Mouse (Mus musculus) heart, embryonic 12.5 days (tissue): ENCODE data around the gene Dnmt3b. TPM values are rescaled to one million over a fixed set of nuclear protein-coding genes. Genes with fewer than 3 reads are reported as not detected.

Experiments used
- ATAC-seq: fragments of 200-750 bp; cut with Nextera tagmentation; 2 replicates; pipeline ENCODE4 v1.8.0; 2017; ENCODE audit warnings: moderate TSS enrichment, moderate library complexity; ENCODE audit not compliant: insufficient number of reproducible peaks, low FRiP score
- H3K27ac ChIP-seq: fragments of 300-500 bp; sonication (generic); 2 replicates; pipeline ENCODE4 v1.5.1; 2016; ENCODE audit warnings: mild to moderate bottlenecking, moderate library complexity; ENCODE audit not compliant: poor library complexity, severe bottlenecking
- H3K27me3 ChIP-seq: fragments of 300-500 bp; sonication (generic); replicated peaks from 2 replicates; pipeline ENCODE4 v1.6.1; 2016; ENCODE audit warnings: mild to moderate bottlenecking, moderate library complexity
- H3K36me3 ChIP-seq: fragments of 300-500 bp; sonication (generic); 2 replicates; pipeline ENCODE4 v1.6.1; 2016; ENCODE audit warnings: mild to moderate bottlenecking, moderate library complexity
- H3K4me1 ChIP-seq: fragments of 300-500 bp; sonication (generic); replicated peaks from 2 replicates; pipeline ENCODE4 v1.6.1; 2016; ENCODE audit warnings: mild to moderate bottlenecking
- H3K4me2 ChIP-seq: fragments of 300-500 bp; sonication (generic); 2 replicates; pipeline ENCODE4 v1.6.1; 2016; ENCODE audit warnings: mild to moderate bottlenecking, moderate library complexity
- H3K4me3 ChIP-seq: fragments of 300-500 bp; sonication (generic); 2 replicates; pipeline ENCODE4 v1.5.1; 2016; ENCODE audit warnings: mild to moderate bottlenecking
- H3K9ac ChIP-seq: fragments of 300-500 bp; sonication (generic); 2 replicates; pipeline ENCODE4 v1.6.1; 2016; ENCODE audit warnings: mild to moderate bottlenecking, moderate library complexity
- H3K9me3 ChIP-seq: fragments of 300-500 bp; sonication (generic); replicated peaks from 2 replicates; pipeline ENCODE4 v1.6.1; 2016; ENCODE audit warnings: mild to moderate bottlenecking, moderate library complexity
- WGBS: fragments of 180-500 bp; shearing (Covaris S2); methylation state at CpG from one replicate; pipeline ENCODE4 v1.1.7; 2016; 5-methylcytosine and 5-hydroxymethylcytosine counted together
- polyA plus RNA-seq: library from polyadenylated mRNA; unstranded; fragments of >200 nt; fragmentation: Nextera tagmentation; extraction: Ambion mirVana; gene quantifications from 2 replicates; pipeline ENCODE4 v1.2.1, GENCODE M21; 2016

Gene Dnmt3b
- 5.9 and 6.9 TPM in 2 replicates for polyA plus RNA-seq

DNA sequence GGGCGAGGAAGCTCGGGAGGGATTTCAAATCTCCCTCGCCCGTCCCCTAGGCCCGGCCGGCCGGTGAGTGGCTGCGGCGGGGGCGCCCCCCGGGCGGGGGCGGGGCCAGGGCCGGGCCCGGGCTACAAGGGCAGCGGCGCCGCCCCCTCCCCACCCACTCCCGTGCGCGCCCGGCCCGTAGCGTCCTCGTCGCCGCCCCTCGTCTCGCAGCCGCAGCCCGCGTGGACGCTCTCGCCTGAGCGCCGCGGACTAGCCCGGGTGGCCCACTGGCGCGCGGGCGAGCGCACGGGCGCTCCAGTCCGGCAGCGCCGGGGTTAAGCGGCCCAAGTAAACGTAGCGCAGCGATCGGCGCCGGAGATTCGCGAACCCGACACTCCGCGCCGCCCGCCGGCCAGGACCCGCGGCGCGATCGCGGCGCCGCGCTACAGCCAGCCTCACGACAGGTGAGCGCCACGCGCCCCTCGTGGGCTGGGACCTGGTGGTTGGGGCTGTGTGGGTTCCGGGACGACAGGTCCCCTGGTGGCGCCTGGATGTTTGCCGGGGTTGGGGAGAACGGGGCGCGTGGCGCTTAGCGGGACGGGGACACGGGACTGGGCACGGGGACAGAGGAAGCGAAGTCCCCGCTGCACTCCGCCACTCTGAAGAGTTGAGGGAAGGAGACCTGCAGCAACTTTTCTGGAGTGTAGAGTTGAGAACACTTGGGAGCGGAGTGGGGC is at the start of gene Dnmt3b:
Gene Dnmt3b, plus strand, starts transcription at position 153 of the 716 bp plus-strand sequence.
- under 1% methylated on average over 88 of the region's 93 CpGs for WGBS
- H3K9me3 ChIP-seq = no peaks in the 10 kb centered on the region
- H3K27me3 ChIP-seq = 0 out of 2 replicates have a peak, but pooled peaks cover 4% of the 10 kb centered on the region
- H3K4me2 ChIP-seq = peak within 1 kb of the TSS; percentile 93
- peaks cover 26% of the 10 kb centered on the region for H3K4me1 ChIP-seq
- peak; percentile 79 for ATAC-seq
- no peaks in the 10 kb centered on the region for H3K36me3 ChIP-seq
- H3K9ac ChIP-seq = peak within 1 kb of the TSS; percentile 85
- H3K27ac ChIP-seq = no peak within 1 kb of the TSS
- peak within 1 kb of the TSS; percentile 81 for H3K4me3 ChIP-seq

DNA sequence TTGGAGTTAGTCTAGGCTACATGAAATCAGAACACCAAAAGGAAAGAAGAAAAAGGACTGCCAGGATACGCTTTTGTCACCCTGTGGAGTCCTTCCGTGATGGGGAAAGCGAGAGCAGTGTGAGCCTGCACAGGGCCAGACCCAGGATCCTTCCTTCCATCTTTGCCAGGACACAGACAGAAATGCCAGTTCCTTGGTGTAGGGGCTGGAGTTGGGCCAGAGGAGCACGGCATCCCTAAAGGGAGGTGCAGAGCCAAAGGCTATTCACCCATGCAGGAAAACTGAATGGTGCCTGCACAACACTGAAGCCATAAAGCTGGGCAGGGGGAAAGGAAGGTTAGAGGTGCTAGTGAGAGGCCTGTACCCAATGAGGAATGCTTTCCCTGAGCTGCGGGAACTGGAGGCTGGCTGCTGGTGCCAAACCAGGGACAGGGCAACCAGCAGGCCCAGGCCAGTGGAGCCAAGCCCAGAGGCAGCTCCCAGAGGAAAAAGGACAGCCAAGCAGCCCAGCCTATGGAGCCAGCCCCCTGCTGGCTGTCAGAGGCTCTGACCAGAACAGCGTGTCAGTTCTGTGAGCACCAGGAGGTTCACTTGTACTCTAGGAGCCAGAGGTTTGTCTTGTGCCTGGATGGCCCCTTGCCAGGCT is 49.1 kb upstream of the Dnmt3b start:
- Histone ChIP-seq H3K4me3 (no peak overlapping the region), H3K9ac (no peak overlapping the region), H3K36me3 (no peaks in the 10 kb centered on the region), H3K27ac (no peak overlapping the region), H3K9me3 (no peaks in the 10 kb centered on the region), H3K4me2 (no peak overlapping the region), H3K27me3 (no peaks in the 10 kb centered on the region), H3K4me1 (peaks cover 27% of the 10 kb centered on the region)
- WGBS = 55% methylated on average over 6 of the region's 6 CpGs
- ATAC-seq = peak; percentile 60; the same call in 1 of the 2 replicates

DNA sequence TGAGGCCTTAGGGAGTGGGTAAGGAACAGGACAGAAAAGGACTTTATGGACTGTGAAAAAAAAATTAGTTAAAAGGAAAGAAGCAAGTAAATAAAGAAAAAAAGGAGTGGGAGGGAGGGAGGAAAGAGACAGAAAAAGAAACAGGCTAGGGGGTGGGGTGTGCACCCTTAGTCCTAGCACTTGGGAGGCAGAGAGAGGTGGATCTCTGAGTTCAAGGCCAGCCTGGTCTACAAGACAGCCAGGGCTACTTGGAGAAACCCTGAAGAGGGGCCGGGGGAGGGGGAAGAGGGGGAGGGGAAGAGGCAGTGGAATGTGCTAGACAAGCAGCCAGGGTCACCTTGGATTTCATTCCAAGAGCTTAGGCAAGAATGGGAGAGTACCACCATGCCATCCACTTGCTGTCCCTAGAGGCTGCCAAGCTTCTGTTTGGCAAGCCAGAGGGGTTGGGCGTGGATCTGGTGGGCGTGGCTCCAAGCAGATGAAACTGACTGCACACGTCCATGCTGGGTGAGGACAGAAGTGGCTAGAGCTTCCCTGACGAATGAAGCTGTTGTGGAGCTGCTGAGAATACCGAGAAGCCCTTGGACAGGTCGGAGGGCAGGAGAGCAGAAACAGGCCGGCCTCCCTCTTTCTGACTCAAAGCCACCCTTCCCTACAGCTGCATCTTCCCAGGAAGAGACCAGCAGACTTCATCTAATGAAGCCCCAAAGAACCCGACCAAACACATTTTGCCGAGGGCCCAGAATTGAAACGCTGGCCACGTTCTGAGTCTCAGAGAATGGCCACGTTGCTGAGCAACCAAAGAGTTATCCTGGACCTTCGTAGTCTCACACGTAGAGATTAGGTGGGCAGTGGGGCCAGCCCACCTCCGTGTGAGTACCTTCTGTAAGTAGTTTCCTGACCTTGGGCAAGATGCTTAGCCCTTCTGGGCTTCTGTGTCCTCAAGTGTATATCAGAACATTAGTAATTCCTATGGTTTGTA is 48.3 kb upstream of the Dnmt3b start:
- peak; percentile 16; the same call in 1 of the 2 replicates for ATAC-seq
- no peak overlapping the region for H3K4me3 ChIP-seq
- H3K4me1 ChIP-seq = peaks cover 27% of the 10 kb centered on the region
- H3K9me3 ChIP-seq = no peaks in the 10 kb centered on the region
- WGBS = 55% methylated on average over 16 of the region's 16 CpGs
- no peaks in the 10 kb centered on the region for H3K27me3 ChIP-seq
- no peak overlapping the region for H3K9ac ChIP-seq
- no peaks in the 10 kb centered on the region for H3K36me3 ChIP-seq
- peak overlapping the region; percentile 2; the same call in 1 of the 2 replicates for H3K4me2 ChIP-seq
- H3K27ac ChIP-seq = no peak overlapping the region; the same call in 1 of the 2 replicates

DNA sequence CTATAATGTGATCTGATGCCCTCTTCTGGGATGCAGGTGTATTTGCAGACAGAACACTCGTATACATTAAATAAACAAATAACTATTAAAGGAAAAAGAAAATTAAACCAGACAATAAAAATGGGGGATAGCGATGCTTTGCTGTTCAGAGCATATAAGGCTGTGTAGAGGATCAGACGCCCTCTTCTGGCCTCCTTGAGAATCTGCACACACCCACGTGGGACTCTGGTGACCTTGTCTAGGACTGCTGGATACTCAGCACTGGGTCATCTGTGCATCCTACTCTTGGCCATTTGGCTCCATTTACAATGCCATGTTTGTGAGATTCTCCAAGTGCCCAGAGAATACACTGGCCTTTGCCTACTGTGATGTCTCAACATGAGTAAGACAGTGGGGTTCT is 45.5 kb upstream of the Dnmt3b start:
- Histone ChIP-seq H3K4me2 (no peak overlapping the region), H3K4me1 (peaks cover 34% of the 10 kb centered on the region), H3K9me3 (no peaks in the 10 kb centered on the region), H3K4me3 (no peak overlapping the region), H3K27ac (no peak overlapping the region), H3K9ac (no peak overlapping the region), H3K36me3 (no peaks in the 10 kb centered on the region), H3K27me3 (no peaks in the 10 kb centered on the region)
- ATAC-seq = no peak
- WGBS = 36% methylated on average over 4 of the region's 4 CpGs

DNA sequence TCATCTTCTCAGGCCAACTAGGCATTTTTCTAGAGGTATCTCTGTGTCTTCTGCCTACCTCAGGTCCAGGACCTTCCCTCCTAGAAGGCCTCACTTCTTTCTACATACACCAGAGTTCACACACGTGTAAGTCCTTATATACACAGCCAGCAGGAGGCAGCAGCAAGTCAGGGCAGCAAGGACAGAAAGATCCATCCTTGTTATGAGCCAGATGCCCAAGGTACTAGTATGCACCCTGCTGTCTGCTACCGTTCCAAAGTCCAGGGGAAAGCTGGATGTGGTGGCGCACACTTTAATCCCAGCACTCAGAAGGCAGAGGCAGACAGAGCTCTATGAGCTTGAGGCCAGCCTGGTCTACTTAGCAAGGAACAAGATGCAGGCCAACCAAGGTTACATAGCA is 42.8 kb upstream of the Dnmt3b start:
- no peak overlapping the region for H3K4me3 ChIP-seq
- ATAC-seq = no peak
- H3K9ac ChIP-seq = no peak overlapping the region
- no peaks in the 10 kb centered on the region for H3K36me3 ChIP-seq
- no peak overlapping the region for H3K4me2 ChIP-seq
- no peaks in the 10 kb centered on the region for H3K9me3 ChIP-seq
- no peak overlapping the region for H3K27ac ChIP-seq
- H3K27me3 ChIP-seq = no peaks in the 10 kb centered on the region
- WGBS = 76% methylated on average over 3 of the region's 3 CpGs
- peaks cover 43% of the 10 kb centered on the region for H3K4me1 ChIP-seq

DNA sequence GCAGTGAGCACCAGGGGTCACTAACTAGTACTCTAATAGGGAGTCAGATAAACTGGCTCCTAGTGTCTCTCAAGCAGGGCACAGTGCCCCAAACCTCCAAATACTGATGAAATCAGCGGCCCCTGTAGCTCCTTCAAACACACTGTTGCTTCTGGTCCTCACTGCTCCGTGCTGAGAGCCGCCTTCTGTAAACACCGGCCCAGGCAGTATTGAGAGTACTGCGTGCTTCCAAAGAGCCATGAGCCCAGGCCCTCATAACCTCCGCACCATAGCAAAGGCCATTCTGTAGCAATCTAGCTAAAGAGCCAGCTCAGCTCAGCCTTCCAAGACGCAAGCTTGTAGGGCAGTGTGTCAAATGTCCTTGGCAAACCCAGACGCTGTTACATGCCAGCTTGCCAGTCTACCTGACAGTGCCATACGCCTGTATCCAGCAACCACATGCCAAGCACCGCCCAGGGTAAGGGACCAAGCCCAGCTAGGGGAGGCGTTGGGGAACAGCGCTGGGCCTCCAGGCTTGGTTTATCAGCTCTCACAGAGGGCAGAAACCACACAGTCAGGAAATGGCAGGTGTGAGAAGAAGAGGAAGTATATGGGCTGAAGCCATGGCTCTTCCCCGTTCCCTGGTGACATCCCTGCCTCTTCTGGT is 41.3 kb upstream of the Dnmt3b start:
- no peaks in the 10 kb centered on the region for H3K27me3 ChIP-seq
- H3K4me1 ChIP-seq = peaks cover 54% of the 10 kb centered on the region
- H3K9ac ChIP-seq = no peak overlapping the region
- 0 out of 2 replicates have a peak overlapping the region, but pooled peaks have one; percentile 26 for H3K27ac ChIP-seq
- no peaks in the 10 kb centered on the region for H3K36me3 ChIP-seq
- no peak overlapping the region for H3K4me2 ChIP-seq
- ATAC-seq = no peak
- H3K9me3 ChIP-seq = no peaks in the 10 kb centered on the region
- 73% methylated on average over 13 of the region's 13 CpGs for WGBS
- no peak overlapping the region for H3K4me3 ChIP-seq

DNA sequence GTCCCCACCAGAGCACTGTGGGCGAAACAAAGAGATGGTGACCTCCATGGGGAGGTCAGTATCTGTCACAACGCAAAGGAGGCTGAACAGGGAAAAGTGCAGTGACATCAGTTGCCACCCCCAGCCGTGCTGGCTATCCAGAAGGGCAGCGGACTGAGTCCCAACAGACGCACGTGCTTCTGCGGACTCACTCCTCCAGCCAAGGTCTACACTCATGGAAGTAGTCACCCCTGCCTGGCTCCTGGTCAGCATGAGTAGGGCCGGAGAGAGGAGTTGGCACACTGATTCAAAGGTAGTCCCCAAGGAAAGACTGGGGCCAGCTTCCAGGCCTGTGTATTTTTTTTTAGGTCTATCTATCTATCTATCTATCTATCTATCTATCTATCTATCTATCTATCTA is 40.2 kb upstream of the Dnmt3b start:
- Histone ChIP-seq H3K4me2 (no peak overlapping the region), H3K9ac (no peak overlapping the region), H3K9me3 (no peaks in the 10 kb centered on the region), H3K4me3 (no peak overlapping the region), H3K27ac (no peak overlapping the region), H3K27me3 (no peaks in the 10 kb centered on the region), H3K4me1 (peaks cover 56% of the 10 kb centered on the region), H3K36me3 (no peaks in the 10 kb centered on the region)
- 72% methylated on average over 8 of the region's 8 CpGs for WGBS
- ATAC-seq = no peak

DNA sequence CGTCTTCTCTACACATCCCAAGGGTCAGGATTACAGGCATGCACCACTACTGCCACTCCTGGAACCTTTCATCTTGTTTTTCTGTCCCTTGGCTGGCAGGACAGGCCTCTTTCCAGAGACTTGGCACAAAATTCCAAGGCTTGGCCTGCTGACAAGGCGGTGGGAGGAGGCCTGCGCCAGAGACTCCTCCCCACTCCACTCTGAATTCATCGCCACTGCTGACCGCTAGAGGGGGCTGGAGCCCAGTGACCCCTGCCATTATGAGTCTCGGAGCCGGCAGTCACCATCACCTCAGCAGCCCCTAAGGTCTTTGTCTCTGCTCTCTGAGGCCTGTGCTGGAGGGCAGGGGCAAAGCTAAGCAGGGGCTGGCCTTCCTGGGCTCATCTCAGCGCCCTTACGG is 39.7 kb upstream of the Dnmt3b start:
- no peak overlapping the region for H3K4me2 ChIP-seq
- no peaks in the 10 kb centered on the region for H3K36me3 ChIP-seq
- 8% methylated on average over 9 of the region's 9 CpGs for WGBS
- no peak overlapping the region for H3K4me3 ChIP-seq
- 0 out of 2 replicates have a peak overlapping the region, but pooled peaks have one; percentile 37 for H3K27ac ChIP-seq
- H3K9me3 ChIP-seq = no peaks in the 10 kb centered on the region
- peaks cover 52% of the 10 kb centered on the region for H3K4me1 ChIP-seq
- ATAC-seq = peak; percentile 78
- H3K27me3 ChIP-seq = no peaks in the 10 kb centered on the region
- no peak overlapping the region for H3K9ac ChIP-seq

DNA sequence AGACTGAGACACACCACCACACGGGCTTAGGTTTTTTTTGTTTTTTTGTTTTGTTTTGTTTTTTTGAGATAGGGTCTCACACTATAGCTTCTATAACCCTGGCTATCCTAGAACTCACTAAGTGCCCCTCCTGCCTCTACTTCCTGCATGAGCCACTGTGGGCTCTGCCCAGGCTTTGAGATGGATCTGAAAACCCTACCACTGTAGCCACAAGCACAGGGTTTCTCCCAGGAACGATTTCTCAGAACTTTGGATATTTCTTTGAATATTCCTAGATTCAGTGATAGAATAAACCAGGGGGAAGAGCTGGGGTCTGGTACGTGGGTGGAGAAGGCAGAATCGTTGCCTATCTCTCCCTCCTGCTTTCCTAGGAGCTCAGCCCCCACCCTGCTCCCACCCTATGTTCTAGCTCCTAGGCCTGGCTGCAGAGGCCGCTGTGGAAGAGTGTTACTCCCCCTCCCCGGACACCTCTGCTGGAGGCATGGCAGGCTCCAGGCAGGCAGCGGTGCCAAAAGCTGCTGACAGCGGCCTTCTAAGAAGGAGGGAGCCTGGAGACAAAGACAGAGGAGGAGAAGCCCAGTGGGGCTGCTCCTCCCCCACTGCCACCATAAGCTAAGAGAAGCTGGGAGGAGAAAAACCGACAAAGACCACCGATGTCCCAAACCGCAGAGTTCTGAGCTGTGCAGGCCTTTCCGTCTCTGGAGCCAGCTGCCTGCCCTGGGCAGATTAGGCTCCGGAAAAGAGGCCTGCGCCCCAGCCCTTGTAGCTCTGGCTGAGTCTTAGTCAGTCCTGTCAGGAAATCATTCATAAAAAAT is 38.6 kb upstream of the Dnmt3b start:
- Histone ChIP-seq H3K9ac (peak overlapping the region; percentile 54), H3K9me3 (no peaks in the 10 kb centered on the region), H3K4me3 (no peak overlapping the region), H3K4me2 (peak overlapping the region; percentile 25; the same call in 1 of the 2 replicates), H3K27ac (peak overlapping the region; percentile 76), H3K27me3 (no peaks in the 10 kb centered on the region), H3K36me3 (peaks cover 8% of the 10 kb centered on the region), H3K4me1 (peaks cover 52% of the 10 kb centered on the region)
- WGBS = 9% methylated on average over 14 of the region's 14 CpGs
- peak; percentile 57 for ATAC-seq

DNA sequence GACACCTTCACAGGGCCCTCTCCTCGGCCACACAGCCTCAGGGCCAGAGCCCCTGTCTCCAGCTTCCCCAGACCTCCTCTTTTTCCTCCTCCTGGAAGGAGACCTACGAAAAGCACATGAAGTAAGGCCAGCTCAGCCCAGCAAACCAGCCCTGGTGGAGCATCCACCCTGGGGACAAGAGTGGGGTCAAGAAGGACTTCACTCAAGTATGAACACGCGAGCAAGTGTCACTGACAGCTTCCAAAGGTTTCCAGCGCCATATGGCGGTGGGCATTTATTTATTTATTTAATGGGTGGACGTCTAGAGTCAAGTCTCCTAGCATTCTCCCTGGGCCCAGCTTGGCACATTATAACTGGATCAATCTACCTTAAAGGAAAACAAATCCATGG is 38.0 kb upstream of the Dnmt3b start:
- H3K4me3 ChIP-seq = no peak overlapping the region
- H3K4me2 ChIP-seq = no peak overlapping the region
- H3K9ac ChIP-seq = peak overlapping the region; percentile 54
- H3K27ac ChIP-seq = peak overlapping the region; percentile 76
- peaks cover 52% of the 10 kb centered on the region for H3K4me1 ChIP-seq
- H3K36me3 ChIP-seq = peaks cover 8% of the 10 kb centered on the region
- ATAC-seq = no peak
- 53% methylated on average over 7 of the region's 7 CpGs for WGBS
- no peaks in the 10 kb centered on the region for H3K9me3 ChIP-seq
- H3K27me3 ChIP-seq = no peaks in the 10 kb centered on the region
